Mouse (Mus musculus) forebrain, embryonic 15.5 days (tissue): Measurements from ENCODE around the gene Nup54. TPM values are rescaled to one million over a fixed set of nuclear protein-coding genes. Genes with fewer than 3 reads are reported as not detected.

Experiments used
- ATAC-seq: fragments of 200-750 bp; cut with Nextera tagmentation; replicated peaks from 2 replicates; pipeline ENCODE4 v1.8.0; 2017; ENCODE audit warnings: mild to moderate bottlenecking, moderate TSS enrichment, moderate library complexity
- H3K27ac ChIP-seq: fragments of 300-500 bp; sonication (generic); replicated peaks from 2 replicates; pipeline ENCODE4 v1.5.1; 2015; ENCODE audit warnings: mild to moderate bottlenecking, inconsistent platforms
- H3K27me3 ChIP-seq: fragments of 300-500 bp; sonication (generic); 2 replicates; pipeline ENCODE4 v1.6.1; 2015; ENCODE audit warnings: inconsistent platforms
- H3K36me3 ChIP-seq: fragments of 300-500 bp; sonication (generic); 2 replicates; pipeline ENCODE4 v1.6.1; 2015; ENCODE audit warnings: mild to moderate bottlenecking, inconsistent platforms
- H3K4me1 ChIP-seq: fragments of 300-500 bp; sonication (generic); 2 replicates; pipeline ENCODE4 v1.6.1; 2015; ENCODE audit warnings: inconsistent platforms
- H3K4me2 ChIP-seq: fragments of 300-500 bp; sonication (generic); replicated peaks from 2 replicates; pipeline ENCODE4 v1.6.1; 2015; ENCODE audit warnings: mild to moderate bottlenecking, inconsistent platforms
- H3K4me3 ChIP-seq: fragments of 300-500 bp; sonication (generic); 2 replicates; pipeline ENCODE4 v1.5.1; 2015; ENCODE audit warnings: mild to moderate bottlenecking, inconsistent platforms
- H3K9ac ChIP-seq: fragments of 300-500 bp; sonication (generic); replicated peaks from 2 replicates; pipeline ENCODE4 v1.6.1; 2015; ENCODE audit warnings: mild to moderate bottlenecking, inconsistent platforms
- H3K9me3 ChIP-seq: fragments of 300-500 bp; sonication (generic); 2 replicates; pipeline ENCODE4 v1.6.1; 2016; ENCODE audit warnings: inconsistent platforms
- WGBS: fragments of 180-500 bp; shearing (Covaris S2); methylation state at CpG from one replicate; pipeline ENCODE4 v1.1.7; 2015; ENCODE audit warnings: mixed read lengths; 5-methylcytosine and 5-hydroxymethylcytosine counted together
- microRNA-seq: library from miRNA; unstranded; fragments of <30 nt; microRNA quantifications from one replicate; pipeline ENCODE4, GENCODE M21; 2016
- polyA plus RNA-seq: library from polyadenylated mRNA; unstranded; fragments of >200 nt; fragmentation: Nextera tagmentation; extraction: Ambion mirVana; gene quantifications from 2 replicates; pipeline ENCODE4 v1.2.1, GENCODE M21; 2015

The Nup54 gene
- polyA plus RNA-seq, 1 experiment from 2014 or later = 55.7 TPM

DNA sequence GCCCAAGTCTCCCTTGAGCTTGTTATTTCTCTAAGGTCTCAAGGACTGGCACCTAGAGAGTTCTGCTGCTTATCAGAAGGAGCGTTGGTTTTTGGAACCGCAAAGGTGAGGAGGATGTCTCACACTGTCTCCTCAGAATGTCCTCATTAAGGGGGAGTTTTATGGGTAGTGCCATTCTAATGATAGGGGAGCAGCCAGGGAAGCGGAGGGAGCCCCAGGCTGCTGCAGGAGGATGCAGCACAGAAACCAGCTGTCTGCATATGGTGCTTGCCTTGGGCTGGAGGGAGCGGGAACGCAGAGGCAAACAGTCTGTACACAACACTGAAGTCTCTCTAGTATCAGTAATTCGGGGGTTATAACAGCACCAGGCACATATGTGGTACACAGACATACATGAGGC lies 64.1 kb downstream of the Nup54 start:
- H3K36me3 ChIP-seq = no peaks in the 10 kb centered on the region
- WGBS = 78% methylated on average over 6 of the region's 6 CpGs
- peaks cover 18% of the 10 kb centered on the region for H3K4me1 ChIP-seq
- no peak overlapping the region for H3K27ac ChIP-seq
- H3K27me3 ChIP-seq = no peaks in the 10 kb centered on the region
- no peak overlapping the region for H3K9ac ChIP-seq
- no peak overlapping the region for H3K4me2 ChIP-seq
- no peaks in the 10 kb centered on the region for H3K9me3 ChIP-seq
- 0 out of 2 replicates have a peak, but pooled peaks have one; percentile 24 for ATAC-seq
- no peak overlapping the region for H3K4me3 ChIP-seq

DNA sequence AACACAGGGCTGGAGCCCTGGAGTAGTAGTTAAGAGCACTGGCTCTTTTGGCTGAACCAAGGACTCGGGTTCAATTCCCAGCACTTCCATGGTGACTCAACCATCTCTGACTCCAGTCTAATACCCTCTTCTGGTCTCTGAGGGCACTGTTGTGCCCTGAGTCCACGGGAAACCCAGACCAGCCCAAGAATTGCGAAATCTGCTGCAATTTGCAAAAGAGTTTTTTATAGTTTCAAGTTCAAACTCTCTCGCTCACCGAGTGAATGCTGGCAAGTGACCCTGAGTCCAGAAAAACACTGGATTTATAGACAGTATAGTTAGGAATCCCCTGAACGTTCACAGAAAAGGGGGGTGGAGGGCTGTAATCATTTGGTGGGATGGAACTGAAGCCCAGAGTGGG lies 64.6 kb downstream of the Nup54 start:
- WGBS = 87% methylated on average over 6 of the region's 6 CpGs

GRCm38 (mm10) chr5:92369151-92369994 lies 65.6 kb downstream of the Nup54 start:
- H3K4me1 ChIP-seq = peaks cover 18% of the 10 kb centered on the region
- no peaks in the 10 kb centered on the region for H3K9me3 ChIP-seq
- H3K9ac ChIP-seq = no peak overlapping the region
- H3K27me3 ChIP-seq = no peaks in the 10 kb centered on the region
- 55% methylated on average over 13 of the region's 13 CpGs for WGBS
- peak; percentile 93 for ATAC-seq
- H3K27ac ChIP-seq = peak overlapping the region; percentile 50; the same call in 1 of the 2 replicates
- no peak overlapping the region for H3K4me3 ChIP-seq
- no peak overlapping the region for H3K4me2 ChIP-seq
- H3K36me3 ChIP-seq = no peaks in the 10 kb centered on the region

More for the DNA sequence above, 64.6 kb downstream of the Nup54 start:
- H3K36me3 ChIP-seq = no peaks in the 10 kb centered on the region
- H3K27me3 ChIP-seq = no peaks in the 10 kb centered on the region
- H3K4me3 ChIP-seq = no peak overlapping the region
- no peak overlapping the region for H3K9ac ChIP-seq
- H3K27ac ChIP-seq = no peak overlapping the region
- peaks cover 18% of the 10 kb centered on the region for H3K4me1 ChIP-seq
- ATAC-seq = no peak
- no peaks in the 10 kb centered on the region for H3K9me3 ChIP-seq
- H3K4me2 ChIP-seq = no peak overlapping the region

DNA sequence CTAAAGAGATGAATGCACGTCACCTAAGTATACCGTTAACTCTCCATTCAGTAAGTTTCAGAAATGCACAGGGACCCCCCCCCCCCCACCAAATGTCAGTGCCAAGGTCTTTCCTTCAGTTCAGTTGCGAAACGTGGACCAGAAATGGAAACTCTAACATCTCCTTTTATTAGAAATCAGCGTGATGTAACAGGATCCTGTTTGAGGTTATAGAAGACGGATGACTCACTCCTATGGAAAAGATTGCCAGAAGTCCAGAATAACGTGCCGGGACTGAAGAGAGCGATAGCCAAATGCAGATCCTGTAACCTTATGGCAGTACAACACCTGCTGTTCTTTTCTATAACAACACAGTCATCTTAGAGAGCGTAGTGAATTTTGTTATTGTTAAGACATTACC lies 66.6 kb downstream of the Nup54 start:
- Histone ChIP-seq H3K4me3 (no peak overlapping the region), H3K36me3 (no peaks in the 10 kb centered on the region), H3K4me1 (peaks cover 18% of the 10 kb centered on the region), H3K27ac (no peak overlapping the region), H3K4me2 (no peak overlapping the region), H3K9ac (no peak overlapping the region), H3K9me3 (no peaks in the 10 kb centered on the region), H3K27me3 (no peaks in the 10 kb centered on the region)
- WGBS = 68% methylated on average over 10 of the region's 10 CpGs
- ATAC-seq = no peak

GRCm38 (mm10) chr5:92366565-92366964 lies 68.5 kb downstream of the Nup54 start:
- Histone ChIP-seq H3K4me2 (no peak overlapping the region), H3K9me3 (no peaks in the 10 kb centered on the region), H3K36me3 (no peaks in the 10 kb centered on the region), H3K27me3 (no peaks in the 10 kb centered on the region), H3K4me1 (peaks cover 17% of the 10 kb centered on the region), H3K27ac (no peak overlapping the region), H3K9ac (no peak overlapping the region), H3K4me3 (no peak overlapping the region)
- 87% methylated on average over 6 of the region's 6 CpGs for WGBS
- ATAC-seq = no peak

Small RNAs within 50 kb of the gene (microRNA-seq; reads per million reads assigned to microRNA genes)
- not detected for gene Mir6415

Other genes starting within 250 kb of the Nup54 start
- gene U90926, start 219.8 kb downstream of the Nup54 start, polyA plus RNA-seq = not detected in 2 replicates
- gene Ppef2, start 178.9 kb downstream of the Nup54 start, polyA plus RNA-seq = 0.09 and 0.22 TPM in 2 replicates
- gene Naaa, start 157.0 kb downstream of the Nup54 start, polyA plus RNA-seq = 7.6 and 11.5 TPM in 2 replicates
- 31.1 and 32.3 TPM in 2 replicates for gene Sdad1, start 124.7 kb downstream of the Nup54 start, polyA plus RNA-seq
- not detected in 2 replicates for gene Cxcl9, start 107.1 kb downstream of the Nup54 start, polyA plus RNA-seq
- gene Art3, start 103.4 kb downstream of the Nup54 start, polyA plus RNA-seq = 3.5 and 4.0 TPM in 2 replicates
- gene Cxcl10, start 86.3 kb downstream of the Nup54 start, polyA plus RNA-seq = 0.20 TPM in 1 of 2 replicates, not detected in the other
- 23.4 and 24.6 TPM in 2 replicates for gene Scarb2, start 71.6 kb upstream of the Nup54 start, polyA plus RNA-seq
- 0.42 and 0.69 TPM in 2 replicates for gene Fam47e, start 119.8 kb upstream of the Nup54 start, polyA plus RNA-seq
- gene Stbd1, start 167.8 kb upstream of the Nup54 start, polyA plus RNA-seq = 3.4 TPM in 2 replicates
- gene Ccdc158, start 240.1 kb upstream of the Nup54 start, polyA plus RNA-seq = 0.45 and 0.75 TPM in 2 replicates
- gene Shroom3, start 248.2 kb upstream of the Nup54 start, polyA plus RNA-seq = 2.4 and 2.9 TPM in 2 replicates